Mouse (Mus musculus) hindbrain, postnatal 0 days (tissue): ENCODE data around the gene Gm20906. TPM values are rescaled to one million over a fixed set of nuclear protein-coding genes. Genes with fewer than 3 reads are reported as not detected.
"Not testable (repeated sequence)": the region's sequence is repeated elsewhere in the genome, so short reads cannot be mapped to it uniquely, and the experiment has no call there.

ENCODE experiments used
- ATAC-seq: fragments of 200-750 bp; cut with Nextera tagmentation; 2 replicates; pipeline ENCODE4 v1.8.0; 2017; ENCODE audit warnings: mild to moderate bottlenecking, moderate TSS enrichment, moderate library complexity
- DNase-seq: peaks from one replicate; pipeline ENCODE4 v3.0.0-alpha.2; 2015; ENCODE audit warnings: low spot score
- H3K27ac ChIP-seq: fragments of 300-500 bp; sonication (generic); 2 replicates; pipeline ENCODE4 v1.5.1; 2014; ENCODE audit warnings: mild to moderate bottlenecking
- H3K27me3 ChIP-seq: fragments of 300-500 bp; sonication (generic); 2 replicates; pipeline ENCODE4 v1.6.1; 2014; ENCODE audit warnings: low read length, mixed read lengths; ENCODE audit not compliant: insufficient read depth
- H3K36me3 ChIP-seq: fragments of 300-500 bp; sonication (generic); 2 replicates; pipeline ENCODE4 v1.6.1; 2014; ENCODE audit warnings: low read length, mixed read lengths; ENCODE audit not compliant: insufficient read depth
- H3K4me1 ChIP-seq: fragments of 300-500 bp; sonication (generic); 2 replicates; pipeline ENCODE4 v1.6.1; 2014; ENCODE audit warnings: antibody characterized with exemption, low read length, mixed read lengths; ENCODE audit not compliant: insufficient read depth
- H3K4me2 ChIP-seq: fragments of 300-500 bp; sonication (generic); 2 replicates; pipeline ENCODE4 v1.6.1; 2014; ENCODE audit warnings: low read depth, mild to moderate bottlenecking, low read length, moderate library complexity, mixed read lengths
- H3K4me3 ChIP-seq: fragments of 300-500 bp; sonication (generic); 2 replicates; pipeline ENCODE4 v1.5.1; 2014; ENCODE audit warnings: low read length
- H3K9ac ChIP-seq: fragments of 300-500 bp; sonication (generic); replicated peaks from 2 replicates; pipeline ENCODE4 v1.6.1; 2014; ENCODE audit warnings: mild to moderate bottlenecking, low read length, moderate library complexity, mixed read lengths
- H3K9me3 ChIP-seq: fragments of 300-500 bp; sonication (generic); 2 replicates; pipeline ENCODE4 v1.6.1; 2016; ENCODE audit warnings: low read length, mixed read lengths
- whole genome bisulfite sequencing: fragments of 180-500 bp; shearing (Covaris S2); extraction: QIAGEN DNeasy Blood & Tissue Kit; methylation state at CpG from one replicate; pipeline ENCODE4 v1.1.7; 2014; 5-methylcytosine and 5-hydroxymethylcytosine counted together
- polyA plus RNA-seq: library from polyadenylated mRNA; unstranded; fragments of >200 nt; fragmentation: Nextera tagmentation; extraction: Ambion mirVana; gene quantifications from 2 replicates; pipeline ENCODE4 v1.2.1, GENCODE M21; 2015
- total RNA-seq: library from RNA; depleted of rRNA; stranded (reverse); fragments of >200 nt; gene quantifications from 2 replicates; pipeline ENCODE4 v1.2.3, GENCODE M21; 2014; rRNA removed

Gene Gm20906
- total RNA-seq (not detected in 2 replicates), polyA plus RNA-seq (not detected in 2 replicates)

GRCm38 (mm10) chrY:87550666-87551065 is at the start of gene Gm20906:
Gm20906 (plus strand) TSS chrY:87550966.
- not testable (repeated sequence) for H3K27me3 ChIP-seq, ATAC-seq, H3K4me1 ChIP-seq, H3K9ac ChIP-seq, H3K9me3 ChIP-seq, H3K36me3 ChIP-seq, H3K27ac ChIP-seq, DNase-seq, H3K4me3 ChIP-seq, H3K4me2 ChIP-seq
- no CpG with 5 or more reads among the region's 6 CpGs for whole genome bisulfite sequencing
